Mouse (Mus musculus): Measurements from ENCODE around the gene Gm826. TPM values are rescaled to one million over a fixed set of nuclear protein-coding genes. Genes with fewer than 3 reads are reported as not detected.

Gene Gm826
- total RNA-seq, 1 experiment from 2014 or later, result 0.73 TPM

DNA sequence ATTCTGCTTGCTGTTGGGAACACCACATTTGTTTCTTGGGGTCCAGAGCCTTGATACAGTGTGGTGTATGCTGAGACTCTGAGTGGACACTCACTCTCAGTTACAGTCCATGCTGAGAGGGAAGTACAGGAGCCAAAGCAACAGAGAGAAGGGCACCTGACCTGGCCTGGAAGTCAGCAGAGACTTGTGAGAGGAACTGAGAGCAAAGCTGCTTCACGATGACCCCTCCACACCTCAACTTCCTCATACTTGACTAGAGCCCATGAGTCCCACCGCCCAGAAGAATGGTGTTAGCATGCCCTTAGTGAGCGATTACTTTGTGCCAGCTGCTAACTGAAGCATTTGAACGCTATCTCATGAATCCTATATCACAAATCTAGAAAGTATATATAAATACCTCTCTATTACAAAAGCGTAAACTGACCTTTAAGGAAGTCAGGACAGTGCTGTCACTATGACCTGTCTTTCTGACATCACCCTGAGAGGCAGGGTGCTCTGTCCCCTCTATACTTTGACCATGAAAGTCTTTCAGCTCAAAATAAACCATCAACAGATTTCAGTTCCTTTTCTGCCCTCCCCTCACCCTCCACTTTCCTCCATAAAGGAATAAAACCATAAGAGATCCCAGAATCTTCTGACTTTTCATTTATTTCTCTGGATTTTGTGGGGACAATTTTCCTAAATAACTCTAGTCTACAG is 57.9 kb downstream of the Gm826 start:
- no peak for DNase-seq

DNA sequence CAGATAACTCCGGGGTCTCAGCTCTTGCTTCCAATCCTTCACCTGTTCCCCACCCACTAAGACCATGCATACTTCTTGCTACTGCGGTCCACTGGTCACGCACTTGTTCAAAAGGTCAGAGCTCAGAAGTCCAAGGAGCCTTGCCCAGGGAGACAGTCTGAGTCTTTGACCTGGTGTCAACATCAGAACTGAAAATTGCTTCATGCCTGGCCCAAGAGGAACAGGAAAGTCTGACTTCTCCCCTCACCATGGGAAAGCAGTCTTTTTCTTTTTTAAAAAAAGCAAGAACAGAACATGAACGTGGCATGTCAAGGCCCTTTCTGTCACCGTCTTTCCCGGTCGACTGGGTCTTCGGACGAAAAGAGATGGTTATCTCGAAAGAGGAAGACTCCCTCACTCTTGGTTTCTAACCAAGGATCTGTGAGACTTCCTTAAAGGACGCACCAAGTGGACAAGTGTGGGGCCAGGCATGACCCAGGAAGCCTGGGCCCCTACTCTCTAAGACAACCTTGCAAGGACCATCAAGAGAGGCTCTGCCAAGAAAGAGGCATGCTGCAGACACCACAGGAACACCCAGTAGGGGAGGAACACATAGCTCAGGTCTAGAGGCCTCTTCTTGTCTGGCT is 66.0 kb downstream of the Gm826 start:
- no peak for DNase-seq

GRCm38 (mm10) chr2:160263861-160264260 is 70.1 kb downstream of the Gm826 start:
- DNase-seq, result no peak

DNA sequence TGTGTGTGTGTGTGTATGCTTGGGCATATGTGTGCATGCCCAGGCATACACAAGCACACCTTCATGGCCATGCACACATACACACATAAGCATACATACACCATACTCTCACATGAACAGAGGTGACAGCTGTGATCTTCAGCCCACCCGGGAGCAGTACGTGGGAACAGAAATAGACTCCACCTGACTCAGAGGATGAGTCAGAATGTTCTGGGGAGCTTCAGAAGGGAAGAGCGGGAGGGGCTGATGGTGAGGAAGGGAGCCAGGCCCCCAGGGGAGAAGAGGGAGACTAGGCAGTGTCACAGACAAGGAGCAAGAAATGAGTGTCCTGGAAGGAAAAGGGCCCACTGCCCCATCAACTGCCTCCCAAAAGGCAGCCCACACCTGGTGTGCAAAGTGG is 72.4 kb downstream of the Gm826 start:
- DNase-seq, result no peak

Other genes with a start within 250 kb of the Gm826 start
- gene Mafb, start 32.9 kb upstream of the Gm826 start, total RNA-seq (2021), result 9.4 and 9.7 TPM in 2 replicates